Mouse (Mus musculus): ENCODE measurements around the gene Rad51c.
"Not testable (repeated sequence)": the region's sequence is repeated elsewhere in the genome, so short reads cannot be mapped to it uniquely, and the experiment has no call there.

The Rad51c gene

GRCm38 (mm10) chr11:87432933-87433669 lies 28.3 kb upstream of the Rad51c start:
- in situ Hi-C loops (cut with MboI, MseI), result no loop called here

- in situ Hi-C loops (cut with MboI, MseI), result no loop called here
Measured at GRCm38 (mm10) chr11:87432447-87432846, 27.7 kb upstream of the Rad51c start.

- in situ Hi-C loops (cut with MboI, MseI), result not testable (repeated sequence)
Measured at GRCm38 (mm10) chr11:87431813-87432212, 27.1 kb upstream of the Rad51c start.

GRCm38 (mm10) chr11:87430374-87430773 lies 25.6 kb upstream of the Rad51c start:
- in situ Hi-C loops (cut with MboI, MseI), result no loop called here

GRCm38 (mm10) chr11:87429363-87429762 lies 24.6 kb upstream of the Rad51c start:
- in situ Hi-C loops (cut with MboI, MseI), result no loop called here

- in situ Hi-C loops (cut with MboI, MseI), result no loop called here
Measured at GRCm38 (mm10) chr11:87428051-87428673, 23.4 kb upstream of the Rad51c start.

- in situ Hi-C loops (cut with MboI, MseI), result no loop called here
Measured at GRCm38 (mm10) chr11:87427273-87428050, 22.7 kb upstream of the Rad51c start.

GRCm38 (mm10) chr11:87426450-87427250 lies 21.9 kb upstream of the Rad51c start:
- in situ Hi-C loops (cut with MboI, MseI), result not testable (repeated sequence)

GRCm38 (mm10) chr11:87426121-87426449 lies 21.3 kb upstream of the Rad51c start:
- in situ Hi-C loops (cut with MboI, MseI), result no loop called here

- in situ Hi-C loops (cut with MboI, MseI), result no loop called here
Measured at GRCm38 (mm10) chr11:87423551-87424325, 19.0 kb upstream of the Rad51c start.

- in situ Hi-C loops (cut with MboI, MseI), result no loop called here
Measured at GRCm38 (mm10) chr11:87422511-87423340, 18.0 kb upstream of the Rad51c start.

- in situ Hi-C loops (cut with MboI, MseI), result no loop called here
Measured at GRCm38 (mm10) chr11:87421760-87422201, 17.0 kb upstream of the Rad51c start.

GRCm38 (mm10) chr11:87420861-87421260 lies 16.1 kb upstream of the Rad51c start:
- in situ Hi-C loops (cut with MboI, MseI), result no loop called here

- in situ Hi-C loops (cut with MboI, MseI), result no loop called here
Measured at GRCm38 (mm10) chr11:87416120-87416519, 11.4 kb upstream of the Rad51c start.

- in situ Hi-C loops (cut with MboI, MseI), result not testable (repeated sequence)
Measured at GRCm38 (mm10) chr11:87413412-87413811, 8.7 kb upstream of the Rad51c start.

- in situ Hi-C loops (cut with MboI, MseI), result no loop called here
Measured at GRCm38 (mm10) chr11:87404111-87404853, 472 bp downstream of the Rad51c start.

- in situ Hi-C loops (cut with MboI, MseI), result loop anchor here (10.0 kb wide), 1 partner anchor 184 kb away; no protein-coding TSS in a partner anchor
Measured at GRCm38 (mm10) chr11:87398402-87398801, 6.4 kb downstream of the Rad51c start.

GRCm38 (mm10) chr11:87393855-87394254 lies 10.9 kb downstream of the Rad51c start:
- in situ Hi-C loops (cut with MboI, MseI), result loop anchor here (10.0 kb wide), 1 partner anchor 179 kb away; no protein-coding TSS in a partner anchor

- in situ Hi-C loops (cut with MboI, MseI), result no loop called here
Measured at GRCm38 (mm10) chr11:87385676-87386075, 19.1 kb downstream of the Rad51c start.
